Mouse (Mus musculus) forebrain, embryonic 11.5 days (tissue): ENCODE results near the gene Mapkap1. TPM values are rescaled to one million over a fixed set of nuclear protein-coding genes. Genes with fewer than 3 reads are reported as not detected.
"Not testable (repeated sequence)": the region's sequence is repeated elsewhere in the genome, so short reads cannot be mapped to it uniquely, and the experiment has no call there.

ENCODE experiments used
- ATAC-seq: fragments of 200-750 bp; cut with Nextera tagmentation; replicated peaks from 2 replicates; pipeline ENCODE4 v1.8.0; 2017; ENCODE audit warnings: moderate TSS enrichment; ENCODE audit not compliant: low FRiP score
- DNase-seq: peaks from one replicate; pipeline ENCODE4 v3.0.0-alpha.2; 2017; ENCODE audit warnings: low spot score
- H3K27ac ChIP-seq: fragments of 300-500 bp; sonication (generic); 2 replicates; pipeline ENCODE4 v1.5.1; 2014; ENCODE audit warnings: low read depth, low read length
- H3K27me3 ChIP-seq: fragments of 300-500 bp; sonication (generic); 2 replicates; pipeline ENCODE4 v1.6.1; 2014; ENCODE audit warnings: mild to moderate bottlenecking, low read length, mixed read lengths; ENCODE audit not compliant: control insufficient read depth, insufficient read depth
- H3K36me3 ChIP-seq: fragments of 300-500 bp; sonication (generic); 2 replicates; pipeline ENCODE4 v1.6.1; 2014; ENCODE audit warnings: mild to moderate bottlenecking, low read length, moderate library complexity, mixed read lengths; ENCODE audit not compliant: control insufficient read depth, insufficient read depth
- H3K4me1 ChIP-seq: fragments of 300-500 bp; sonication (generic); replicated peaks from 2 replicates; pipeline ENCODE4 v1.6.1; 2014; ENCODE audit warnings: low read length, mixed read lengths; ENCODE audit not compliant: control insufficient read depth, insufficient read depth
- H3K4me2 ChIP-seq: fragments of 300-500 bp; sonication (generic); 2 replicates; pipeline ENCODE4 v1.6.1; 2014; ENCODE audit warnings: low read depth, mild to moderate bottlenecking, low read length, moderate library complexity, mixed read lengths; ENCODE audit not compliant: severe bottlenecking
- H3K4me3 ChIP-seq: fragments of 300-500 bp; sonication (generic); 2 replicates; pipeline ENCODE4 v1.5.1; 2014; ENCODE audit warnings: low read depth, low read length
- H3K9ac ChIP-seq: fragments of 300-500 bp; sonication (generic); 2 replicates; pipeline ENCODE4 v1.6.1; 2014; ENCODE audit warnings: low read length
- H3K9me3 ChIP-seq: fragments of 300-500 bp; sonication (generic); 2 replicates; pipeline ENCODE4 v1.6.1; 2016; ENCODE audit warnings: low read length, mixed read lengths; ENCODE audit not compliant: control insufficient read depth
- WGBS: fragments of 180-500 bp; shearing (Covaris S2); extraction: QIAGEN DNeasy Blood & Tissue Kit; methylation state at CpG from one replicate; pipeline ENCODE4 v1.1.7; 2014; 5-methylcytosine and 5-hydroxymethylcytosine counted together
- polyA plus RNA-seq: library from polyadenylated mRNA; unstranded; fragments of >200 nt; fragmentation: Nextera tagmentation; extraction: Ambion mirVana; gene quantifications from 2 replicates; pipeline ENCODE4 v1.2.1, GENCODE M21; 2014

Mapkap1 gene
- polyA plus RNA-seq, 1 experiment from 2014 or later = 96.3 TPM

DNA sequence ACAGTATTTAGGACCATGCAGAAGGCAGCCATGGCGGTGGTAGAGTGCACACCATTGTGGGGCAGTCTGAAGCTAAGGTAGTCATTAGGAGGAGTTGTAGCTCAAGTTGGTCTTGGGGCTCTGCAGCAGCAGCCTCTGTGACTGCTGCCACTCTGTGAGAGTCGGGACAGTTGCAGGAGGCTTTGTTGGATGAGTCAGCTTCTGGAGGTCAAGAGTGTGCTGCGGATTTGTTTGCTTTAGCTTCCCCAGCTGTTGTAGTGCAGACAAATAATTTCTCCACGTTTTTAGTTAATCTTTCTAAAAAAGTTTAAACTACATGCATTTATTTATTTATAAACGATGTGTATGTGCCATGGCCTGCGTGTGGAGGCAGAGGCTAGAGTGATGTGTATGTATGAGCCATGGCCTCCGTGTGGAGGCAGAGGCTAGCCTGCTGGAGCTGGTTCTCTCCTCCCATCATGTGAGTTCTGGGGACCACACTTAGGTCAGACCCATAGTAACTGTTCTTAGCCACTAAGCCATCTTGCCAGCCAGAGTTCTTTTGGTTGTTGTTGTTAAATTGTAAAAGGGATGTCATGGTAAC, 62.1 kb downstream of the Mapkap1 start:
- H3K4me3 ChIP-seq = no peak overlapping the region

DNA sequence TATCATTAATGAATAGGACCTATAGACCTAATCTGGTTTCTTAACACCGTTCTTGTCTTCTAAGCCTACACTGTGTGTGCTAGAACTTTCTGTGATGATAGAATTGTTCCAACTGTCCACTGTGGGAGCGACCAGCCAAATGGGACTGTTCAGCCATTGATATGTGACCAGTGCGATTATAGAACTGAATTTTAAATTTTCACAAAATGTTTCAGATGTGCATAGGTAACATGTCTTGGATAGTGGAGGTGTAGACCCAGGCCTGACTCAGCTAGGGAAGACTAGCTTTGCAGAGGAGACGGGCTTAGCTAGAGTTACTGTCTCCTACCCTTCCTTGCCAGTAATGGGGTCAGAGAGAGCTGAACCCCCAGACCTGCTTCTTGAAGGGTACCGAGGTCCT, 62.8 kb downstream of the Mapkap1 start:
- H3K4me2 ChIP-seq = no peak overlapping the region
- 93% methylated on average over 5 of the region's 5 CpGs for WGBS
- no peak overlapping the region for H3K9ac ChIP-seq
- ATAC-seq (no peak), DNase-seq (no peak)
- no peaks in the 10 kb centered on the region for H3K4me1 ChIP-seq
- H3K4me3 ChIP-seq = no peak overlapping the region
- H3K27ac ChIP-seq = no peak overlapping the region
- no peaks in the 10 kb centered on the region for H3K36me3 ChIP-seq
- no peaks in the 10 kb centered on the region for H3K9me3 ChIP-seq
- H3K27me3 ChIP-seq = no peaks in the 10 kb centered on the region

More for the DNA sequence above, 62.1 kb downstream of the Mapkap1 start:
- Histone ChIP-seq H3K4me1 (no peaks in the 10 kb centered on the region), H3K27me3 (no peaks in the 10 kb centered on the region), H3K9ac (no peak overlapping the region), H3K27ac (no peak overlapping the region), H3K9me3 (no peaks in the 10 kb centered on the region), H3K4me2 (no peak overlapping the region), H3K36me3 (no peaks in the 10 kb centered on the region)
- WGBS = 86% methylated on average over 7 of the region's 7 CpGs
- ATAC-seq (no peak), DNase-seq (no peak)

DNA sequence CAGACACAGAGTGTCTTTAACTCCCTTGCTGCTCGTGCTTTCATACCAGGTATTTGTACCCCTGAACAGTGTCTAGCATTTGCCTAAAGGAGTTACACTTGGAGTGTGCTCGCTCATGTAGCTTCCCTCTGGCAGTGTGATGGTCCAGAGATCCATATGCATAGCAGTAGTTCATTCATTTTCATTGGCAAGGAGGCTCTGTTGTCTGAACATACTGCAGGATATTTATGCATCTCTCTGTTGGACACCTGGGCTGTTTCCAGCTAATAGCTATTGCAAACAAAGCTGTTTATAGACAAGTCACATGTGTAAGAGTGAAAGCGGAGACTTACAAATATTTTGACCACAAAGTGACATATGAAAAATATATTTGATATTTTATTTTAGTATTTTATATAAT, 67.2 kb downstream of the Mapkap1 start:
- H3K9me3 ChIP-seq = no peaks in the 10 kb centered on the region
- H3K4me1 ChIP-seq = no peaks in the 10 kb centered on the region
- no peak overlapping the region for H3K4me2 ChIP-seq
- no peaks in the 10 kb centered on the region for H3K36me3 ChIP-seq
- H3K9ac ChIP-seq = no peak overlapping the region
- H3K27me3 ChIP-seq = no peaks in the 10 kb centered on the region
- no peak overlapping the region for H3K27ac ChIP-seq
- 80% methylated on average over 3 of the region's 3 CpGs for WGBS
- no peak for ATAC-seq
- no peak for DNase-seq
- H3K4me3 ChIP-seq = no peak overlapping the region

DNA sequence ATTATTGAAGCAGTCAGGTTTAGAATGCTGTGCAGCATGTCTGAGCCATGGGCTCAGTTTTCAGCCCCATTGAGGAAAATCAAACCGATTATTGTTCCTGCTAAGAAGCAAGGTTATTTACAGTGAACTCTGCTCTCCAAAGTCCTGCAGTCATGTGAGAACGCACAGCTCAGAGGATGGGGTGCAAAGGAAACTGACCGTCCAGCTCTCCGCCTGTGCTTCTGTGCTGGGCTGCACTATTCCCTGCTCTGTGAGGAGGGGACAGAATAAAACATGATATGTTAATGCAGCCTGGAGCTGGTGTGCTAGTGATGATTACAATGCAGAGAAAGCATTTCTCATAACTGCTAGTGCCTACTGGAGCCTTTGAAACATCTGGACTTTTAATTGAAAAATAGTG, 74.8 kb downstream of the Mapkap1 start:
- DNase-seq (no peak), ATAC-seq (no peak)
- Histone ChIP-seq H3K4me2 (no peak overlapping the region), H3K36me3 (no peaks in the 10 kb centered on the region), H3K27ac (no peak overlapping the region), H3K9me3 (no peaks in the 10 kb centered on the region), H3K4me1 (no peaks in the 10 kb centered on the region), H3K4me3 (no peak overlapping the region), H3K9ac (no peak overlapping the region), H3K27me3 (no peaks in the 10 kb centered on the region)
- WGBS = 36% methylated on average over 4 of the region's 4 CpGs

DNA sequence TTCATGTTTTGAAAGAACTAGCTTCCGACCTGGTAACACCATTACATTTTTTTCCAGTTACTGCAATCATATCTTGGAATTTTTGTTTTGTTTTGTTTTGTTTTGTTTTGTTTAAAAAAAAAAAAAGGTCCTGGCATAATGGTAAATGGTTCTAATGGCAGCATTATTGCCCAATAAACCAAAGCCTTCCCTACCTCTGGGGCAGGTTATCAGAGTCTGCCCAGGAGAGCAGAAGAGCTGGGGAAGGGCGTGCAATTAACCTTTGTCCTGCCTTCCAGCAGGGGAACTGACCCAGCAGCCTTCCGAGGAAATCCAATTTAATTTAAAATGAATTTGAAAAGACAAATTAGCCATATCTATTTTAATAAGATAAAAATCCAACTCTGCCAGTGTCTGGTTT, 75.5 kb downstream of the Mapkap1 start:
- no peak for DNase-seq
- no peaks in the 10 kb centered on the region for H3K36me3 ChIP-seq
- no peaks in the 10 kb centered on the region for H3K4me1 ChIP-seq
- no peak for ATAC-seq
- H3K27ac ChIP-seq = no peak overlapping the region
- H3K4me2 ChIP-seq = no peak overlapping the region
- no peak overlapping the region for H3K4me3 ChIP-seq
- WGBS = 56% methylated on average over 3 of the region's 3 CpGs
- no peaks in the 10 kb centered on the region for H3K27me3 ChIP-seq
- no peaks in the 10 kb centered on the region for H3K9me3 ChIP-seq
- no peak overlapping the region for H3K9ac ChIP-seq

DNA sequence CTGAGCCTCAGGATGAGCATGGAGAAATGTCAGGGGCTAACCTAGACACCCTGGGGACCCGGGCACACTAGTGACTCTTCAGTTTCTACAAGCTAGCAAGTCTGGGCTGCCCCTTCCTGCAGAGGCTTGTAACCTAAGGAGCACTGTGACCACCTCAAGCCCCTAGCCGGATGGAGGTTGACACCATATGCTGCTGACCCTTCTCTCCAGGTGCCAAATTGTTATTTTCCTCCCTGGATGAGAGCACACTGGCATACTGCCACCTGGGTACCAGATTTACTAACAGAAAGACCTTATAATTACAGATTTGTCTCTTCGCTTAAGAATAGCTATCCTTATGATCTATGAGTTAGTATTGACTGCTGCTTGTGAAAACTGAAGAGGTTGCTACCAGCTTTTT, 76.0 kb downstream of the Mapkap1 start:
- H3K4me3 ChIP-seq = no peak overlapping the region
- H3K9me3 ChIP-seq = no peaks in the 10 kb centered on the region
- H3K9ac ChIP-seq = no peak overlapping the region
- no peaks in the 10 kb centered on the region for H3K27me3 ChIP-seq
- no peak overlapping the region for H3K4me2 ChIP-seq
- ATAC-seq = no peak
- no peak for DNase-seq
- H3K27ac ChIP-seq = no peak overlapping the region
- no peaks in the 10 kb centered on the region for H3K36me3 ChIP-seq
- 75% methylated on average over 3 of the region's 3 CpGs for WGBS
- H3K4me1 ChIP-seq = no peaks in the 10 kb centered on the region

DNA sequence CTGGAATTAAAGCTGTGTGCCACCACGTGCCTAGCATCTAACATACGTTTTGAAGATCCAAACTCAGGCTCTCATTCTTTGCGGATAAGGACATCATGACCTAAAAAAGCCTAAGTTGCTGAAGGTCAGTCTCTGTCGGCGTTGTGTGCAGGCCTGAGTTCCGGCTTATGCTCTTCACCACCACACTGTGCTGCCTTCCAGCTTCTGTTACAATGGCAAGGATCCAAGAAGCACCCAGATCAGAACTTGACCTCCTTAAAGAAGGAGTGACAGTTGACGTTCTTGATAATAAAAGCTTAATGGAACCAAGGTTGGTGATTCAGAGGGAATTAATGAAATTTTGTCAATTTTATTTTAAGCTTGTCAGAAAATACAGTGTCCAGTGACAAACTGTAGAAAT, 80.7 kb downstream of the Mapkap1 start:
- Histone ChIP-seq H3K36me3 (no peaks in the 10 kb centered on the region), H3K9ac (no peak overlapping the region), H3K9me3 (no peaks in the 10 kb centered on the region), H3K4me2 (no peak overlapping the region), H3K27ac (no peak overlapping the region), H3K4me3 (no peak overlapping the region), H3K27me3 (no peaks in the 10 kb centered on the region), H3K4me1 (no peaks in the 10 kb centered on the region)
- ATAC-seq (no peak), DNase-seq (no peak)
- 92% methylated on average over 7 of the region's 7 CpGs for WGBS

DNA sequence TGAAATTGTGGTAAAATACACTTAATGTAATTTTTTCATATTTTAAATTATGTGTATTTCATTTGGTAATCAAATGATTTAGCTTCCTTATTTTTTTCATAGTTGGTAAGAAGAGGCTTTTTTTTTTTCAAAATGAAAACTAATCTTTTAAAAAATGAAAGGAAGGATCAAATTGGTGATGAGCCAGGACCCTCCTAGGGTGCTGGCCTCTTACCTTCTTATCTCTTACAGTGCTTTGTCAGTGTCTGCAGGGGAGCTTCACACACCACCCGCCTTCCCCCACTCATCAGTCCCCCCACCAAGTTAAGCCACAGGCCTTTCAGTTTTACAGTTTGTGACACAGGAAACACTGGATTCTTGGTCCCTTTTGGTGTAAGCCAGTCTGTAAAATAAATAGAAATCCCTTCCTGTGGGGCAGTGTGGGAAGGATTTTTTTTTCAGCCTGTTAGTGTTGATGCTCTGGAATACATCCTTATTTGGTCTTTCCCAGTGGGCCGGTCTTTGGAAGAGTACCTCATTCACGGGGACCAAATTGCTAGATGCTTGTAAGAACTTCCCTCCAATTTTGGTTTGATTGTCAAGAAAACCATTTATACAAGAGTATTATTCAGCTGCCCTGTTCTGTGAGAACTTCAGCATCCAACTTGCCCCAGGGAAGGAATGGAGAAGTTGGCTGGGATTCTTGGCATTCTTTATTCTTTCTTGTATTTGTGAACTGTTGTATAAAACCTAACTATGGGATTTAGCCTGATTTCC, 97.6 kb downstream of the Mapkap1 start:
- DNase-seq (no peak), ATAC-seq (no peak)
- no peak overlapping the region for H3K4me2 ChIP-seq

DNA sequence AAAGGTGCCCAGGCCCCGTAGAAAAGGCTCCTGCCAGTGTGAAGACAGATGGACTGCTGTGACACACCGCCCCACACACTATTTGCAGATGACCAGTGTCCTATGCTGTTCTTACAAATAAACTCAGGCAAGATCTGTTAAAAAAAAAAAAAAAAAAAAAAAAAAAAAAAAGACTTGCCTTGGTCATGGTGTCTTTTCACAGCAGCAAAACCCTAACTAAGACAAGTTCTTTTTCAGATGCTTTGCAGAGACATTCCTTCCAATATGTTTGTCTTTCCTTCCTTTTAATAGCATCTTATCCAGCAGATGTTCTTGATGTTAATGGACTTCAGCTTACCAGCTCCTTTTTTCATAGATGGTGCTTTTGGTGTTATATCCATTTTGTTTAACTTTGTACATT, 99.6 kb downstream of the Mapkap1 start:
- H3K27ac ChIP-seq, ATAC-seq, H3K36me3 ChIP-seq, H3K4me1 ChIP-seq, H3K9me3 ChIP-seq, H3K4me2 ChIP-seq, H3K4me3 ChIP-seq, DNase-seq, H3K27me3 ChIP-seq, H3K9ac ChIP-seq: not testable (repeated sequence)
- 91% methylated on average over 2 of the region's 2 CpGs for WGBS

More for the DNA sequence above, 97.6 kb downstream of the Mapkap1 start:
- no peaks in the 10 kb centered on the region for H3K4me1 ChIP-seq
- H3K27me3 ChIP-seq = no peaks in the 10 kb centered on the region
- H3K36me3 ChIP-seq = no peaks in the 10 kb centered on the region
- no peaks in the 10 kb centered on the region for H3K9me3 ChIP-seq
- WGBS = 27% methylated on average over 3 of the region's 3 CpGs
- H3K4me3 ChIP-seq = no peak overlapping the region
- no peak overlapping the region for H3K27ac ChIP-seq
- no peak overlapping the region for H3K9ac ChIP-seq
